Mouse (Mus musculus): ENCODE results near the gene Fen1. TPM values are rescaled to one million over a fixed set of nuclear protein-coding genes. Genes with fewer than 3 reads are reported as not detected.

Fen1 gene
- polyA plus RNA-seq, 1 experiment: 31.2 TPM

GRCm38 (mm10) chr19:10235784-10236565 lies 32.0 kb upstream of the Fen1 start:
- TF ChIP-seq CTCF (IDR thresholded peaks at IDR 0.05; ENCODE audit: low read depth, low read length) (no peak), POLR2A (IDR thresholded peaks at IDR 0.05; ENCODE audit: borderline replicate concordance, low read depth, low read length) (no peak)
- Histone ChIP-seq H3K27ac (ENCODE audit: insufficient read depth, low read depth, low read length) (no peak overlapping the region), H3K4me1 (ENCODE audit: control insufficient read depth, insufficient read depth, low read length) (0 out of 2 replicates have a peak, but pooled peaks cover 3% of the 10 kb centered on the region), H3K4me3 (ENCODE audit: insufficient read depth, low read length) (no peak overlapping the region)

- TF ChIP-seq POLR2A (IDR thresholded peaks at IDR 0.05; ENCODE audit: borderline replicate concordance, low read depth, low read length) (no peak), CTCF (IDR thresholded peaks at IDR 0.05; ENCODE audit: low read depth, low read length) (no peak)
- Histone ChIP-seq H3K27ac (ENCODE audit: insufficient read depth, low read depth, low read length) (no peak overlapping the region), H3K4me1 (ENCODE audit: control insufficient read depth, insufficient read depth, low read length) (no peaks in the 10 kb centered on the region), H3K4me3 (ENCODE audit: insufficient read depth, low read length) (no peak overlapping the region)
Measured at GRCm38 (mm10) chr19:10232327-10233017, 28.5 kb upstream of the Fen1 start.

GRCm38 (mm10) chr19:10231871-10232270 lies 27.9 kb upstream of the Fen1 start:
- no peak overlapping the region for H3K4me3 ChIP-seq (ENCODE audit: insufficient read depth, low read length)
- H3K27ac ChIP-seq (ENCODE audit: insufficient read depth, low read depth, low read length): no peak overlapping the region
- TF ChIP-seq CTCF (IDR thresholded peaks at IDR 0.05; ENCODE audit: low read depth, low read length): no peak
- no peaks in the 10 kb centered on the region for H3K4me1 ChIP-seq (ENCODE audit: control insufficient read depth, insufficient read depth, low read length)

- TF ChIP-seq POLR2A (IDR thresholded peaks at IDR 0.05; ENCODE audit: borderline replicate concordance, low read depth, low read length) (no peak), CTCF (IDR thresholded peaks at IDR 0.05; ENCODE audit: low read depth, low read length) (no peak)
- H3K27ac ChIP-seq (ENCODE audit: insufficient read depth, low read depth, low read length): no peak overlapping the region
- no peaks in the 10 kb centered on the region for H3K4me1 ChIP-seq (ENCODE audit: control insufficient read depth, insufficient read depth, low read length)
- no peak overlapping the region for H3K4me3 ChIP-seq (ENCODE audit: insufficient read depth, low read length)
Measured at GRCm38 (mm10) chr19:10231016-10231415, 27.0 kb upstream of the Fen1 start.

- Histone ChIP-seq H3K4me3 (ENCODE audit: insufficient read depth, low read length) (no peak overlapping the region), H3K27ac (ENCODE audit: insufficient read depth, low read depth, low read length) (no peak overlapping the region), H3K4me1 (ENCODE audit: control insufficient read depth, insufficient read depth, low read length) (no peaks in the 10 kb centered on the region)
- TF ChIP-seq CTCF (IDR thresholded peaks at IDR 0.05; ENCODE audit: low read depth, low read length) (no peak), POLR2A (IDR thresholded peaks at IDR 0.05; ENCODE audit: borderline replicate concordance, low read depth, low read length) (no peak)
Measured at GRCm38 (mm10) chr19:10225767-10226166, 21.8 kb upstream of the Fen1 start.

- no peak for TF ChIP-seq CTCF (IDR thresholded peaks at IDR 0.05; ENCODE audit: low read depth, low read length)
- no peak for TF ChIP-seq POLR2A (IDR thresholded peaks at IDR 0.05; ENCODE audit: borderline replicate concordance, low read depth, low read length)
- no peaks in the 10 kb centered on the region for H3K4me1 ChIP-seq (ENCODE audit: control insufficient read depth, insufficient read depth, low read length)
- no peak overlapping the region for H3K27ac ChIP-seq (ENCODE audit: insufficient read depth, low read depth, low read length)
- no peak overlapping the region for H3K4me3 ChIP-seq (ENCODE audit: insufficient read depth, low read length)
Measured at GRCm38 (mm10) chr19:10224637-10225453, 20.9 kb upstream of the Fen1 start.

- TF ChIP-seq POLR2A (IDR thresholded peaks at IDR 0.05; ENCODE audit: borderline replicate concordance, low read depth, low read length) (no peak), CTCF (IDR thresholded peaks at IDR 0.05; ENCODE audit: low read depth, low read length) (no peak)
- no peaks in the 10 kb centered on the region for H3K4me1 ChIP-seq (ENCODE audit: control insufficient read depth, insufficient read depth, low read length)
- H3K27ac ChIP-seq (ENCODE audit: insufficient read depth, low read depth, low read length): no peak overlapping the region
- no peak overlapping the region for H3K4me3 ChIP-seq (ENCODE audit: insufficient read depth, low read length)
Measured at GRCm38 (mm10) chr19:10223561-10223960, 19.6 kb upstream of the Fen1 start.

GRCm38 (mm10) chr19:10222656-10223055 lies 18.7 kb upstream of the Fen1 start:
- Histone ChIP-seq H3K4me3 (ENCODE audit: insufficient read depth, low read length) (no peak overlapping the region), H3K4me1 (ENCODE audit: control insufficient read depth, insufficient read depth, low read length) (no peaks in the 10 kb centered on the region), H3K27ac (ENCODE audit: insufficient read depth, low read depth, low read length) (no peak overlapping the region)
- TF ChIP-seq POLR2A (IDR thresholded peaks at IDR 0.05; ENCODE audit: borderline replicate concordance, low read depth, low read length): no peak
- no peak for TF ChIP-seq CTCF (IDR thresholded peaks at IDR 0.05; ENCODE audit: low read depth, low read length)

GRCm38 (mm10) chr19:10221585-10221984 lies 17.6 kb upstream of the Fen1 start:
- TF ChIP-seq CTCF (IDR thresholded peaks at IDR 0.05; ENCODE audit: low read depth, low read length) (no peak), POLR2A (IDR thresholded peaks at IDR 0.05; ENCODE audit: borderline replicate concordance, low read depth, low read length) (no peak)
- no peak overlapping the region for H3K27ac ChIP-seq (ENCODE audit: insufficient read depth, low read depth, low read length)
- no peak overlapping the region for H3K4me3 ChIP-seq (ENCODE audit: insufficient read depth, low read length)
- no peaks in the 10 kb centered on the region for H3K4me1 ChIP-seq (ENCODE audit: control insufficient read depth, insufficient read depth, low read length)

All from bone marrow macrophage, adult 2 months (primary cell).